Mouse (Mus musculus): ENCODE data around the gene Cd5l. TPM values are rescaled to one million over a fixed set of nuclear protein-coding genes. Genes with fewer than 3 reads are reported as not detected.

Cd5l gene
- total RNA-seq, 2 experiments from 2014 or later, result 18.9 to 34.0 TPM

GRCm38 (mm10) chr3:87399906-87400305 is 42.2 kb downstream of the Cd5l start:
- ATAC-seq (replicated peaks; ENCODE audit: low FRiP score, poor library complexity, severe bottlenecking), result no peak

GRCm38 (mm10) chr3:87401321-87401720 is 43.6 kb downstream of the Cd5l start:
- ATAC-seq (replicated peaks; ENCODE audit: low FRiP score, poor library complexity, severe bottlenecking), result no peak

DNA sequence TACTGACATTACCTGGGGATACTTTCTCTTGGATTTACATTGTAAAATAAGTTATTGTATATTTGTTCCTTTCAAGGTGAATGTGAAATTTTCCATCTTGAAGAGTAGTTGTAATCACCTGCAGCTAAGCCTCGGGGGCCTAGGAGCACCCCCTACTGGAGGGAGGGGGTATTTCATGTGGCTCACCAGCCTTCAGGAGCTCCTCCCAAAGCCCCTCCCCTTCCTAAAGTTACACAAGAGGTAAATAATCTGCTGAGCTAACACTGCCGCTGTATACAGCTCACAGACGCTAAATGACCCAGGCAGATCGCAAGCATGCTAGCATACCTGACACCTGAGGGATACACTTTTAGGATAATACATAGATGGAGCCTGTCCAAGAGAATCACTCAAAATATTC is 50.5 kb downstream of the Cd5l start:
- ATAC-seq (replicated peaks; ENCODE audit: low FRiP score, poor library complexity, severe bottlenecking), result no peak; the same call in 1 of the 2 replicates

DNA sequence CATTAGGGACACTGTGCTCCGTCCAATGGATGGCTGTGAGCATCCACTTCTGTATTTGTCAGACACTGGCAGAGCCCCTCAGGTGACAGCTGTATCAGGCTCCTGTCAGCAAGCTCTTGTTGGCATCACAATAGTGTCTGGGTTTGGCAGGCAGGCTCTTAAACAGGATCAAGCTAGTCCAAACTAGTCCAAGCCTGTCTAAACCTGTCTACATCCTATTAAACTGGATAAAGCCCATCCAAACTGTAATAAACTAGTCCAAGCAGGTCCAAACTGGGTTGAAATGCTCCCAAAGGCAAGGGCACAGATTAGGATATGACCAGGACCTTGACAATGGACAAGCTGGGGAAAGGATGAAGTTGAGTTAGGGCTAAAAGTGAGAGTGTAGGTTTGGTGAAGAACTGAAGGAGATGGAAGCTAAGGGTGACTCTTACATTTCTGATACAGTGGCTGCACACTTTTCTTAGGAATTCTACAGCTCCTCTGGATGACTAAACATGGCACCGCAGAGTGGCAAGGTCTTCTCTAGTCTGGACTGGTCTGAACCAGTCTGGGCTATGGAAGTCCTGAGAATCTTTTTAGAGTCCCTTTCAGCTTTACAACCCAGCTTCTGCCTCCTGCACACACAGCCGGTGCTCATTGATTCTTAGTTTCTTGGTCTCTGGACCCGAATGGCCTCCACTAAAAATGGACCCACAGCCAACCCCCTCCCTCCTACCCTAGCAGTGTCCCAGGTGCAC is 51.7 kb downstream of the Cd5l start:
- ATAC-seq (replicated peaks; ENCODE audit: low FRiP score, poor library complexity, severe bottlenecking), result no peak

DNA sequence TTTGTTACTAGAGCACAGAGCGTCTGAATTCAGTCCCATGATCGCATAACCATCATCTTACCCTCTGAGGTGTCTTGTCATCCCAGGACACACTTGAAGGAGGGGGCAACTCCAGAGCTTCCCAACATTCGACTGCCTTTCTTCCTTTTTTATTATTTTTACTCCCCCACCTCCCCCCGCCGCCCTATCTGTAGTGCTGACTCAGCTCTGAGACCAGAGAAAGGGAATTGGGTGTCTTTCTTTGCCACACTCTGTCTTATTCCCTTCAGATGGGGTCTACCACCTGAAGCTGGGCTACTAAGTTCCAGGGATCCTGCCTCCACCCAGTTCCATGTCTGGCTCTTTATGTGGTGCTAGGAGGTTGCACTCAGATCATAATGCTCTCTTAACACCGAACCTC is 52.9 kb downstream of the Cd5l start:
- no peak for ATAC-seq (replicated peaks; ENCODE audit: low FRiP score, poor library complexity, severe bottlenecking)

DNA sequence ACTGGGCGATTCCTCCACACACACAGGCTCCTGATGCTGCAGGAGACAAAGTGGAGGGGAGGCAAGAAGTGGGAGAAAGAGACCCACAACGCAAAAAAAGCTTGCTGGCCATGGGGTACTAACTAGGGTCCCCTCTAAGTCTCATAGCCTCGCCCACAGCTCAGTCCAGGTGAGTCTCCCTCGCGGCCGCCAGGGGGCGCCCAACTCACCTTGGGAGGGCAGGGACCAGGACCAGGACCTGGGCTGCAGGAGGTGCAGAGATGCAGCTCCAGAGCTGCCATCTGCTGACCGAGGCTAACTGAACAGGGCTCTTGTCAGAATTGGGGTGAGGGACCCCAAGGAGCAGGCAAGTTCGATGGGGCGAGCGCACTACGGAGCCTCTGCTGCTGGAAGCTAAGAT is 53.5 kb downstream of the Cd5l start:
- peak; percentile 63 for ATAC-seq (replicated peaks; ENCODE audit: low FRiP score, poor library complexity, severe bottlenecking)

- ATAC-seq (replicated peaks; ENCODE audit: low FRiP score, poor library complexity, severe bottlenecking), result no peak
Measured at GRCm38 (mm10) chr3:87420645-87421044, 63.0 kb downstream of the Cd5l start.

Other genes starting within 250 kb of the Cd5l start
- gene Kirrel, start 183.1 kb upstream of the Cd5l start, total RNA-seq (2015; ENCODE audit: low replicate concordance), result not detected in 2 replicates
- not detected in 2 replicates for gene Kirrel, start 183.1 kb upstream of the Cd5l start, total RNA-seq (2017; ENCODE audit: low replicate concordance)
- not detected in 2 replicates for gene Fcrls, start 94.1 kb upstream of the Cd5l start, total RNA-seq (2015; ENCODE audit: low replicate concordance)
- not detected in 2 replicates for gene Fcrls, start 94.1 kb upstream of the Cd5l start, total RNA-seq (2017; ENCODE audit: low replicate concordance)
- gene Fcrl1, start 18.5 kb downstream of the Cd5l start, total RNA-seq (2015; ENCODE audit: low replicate concordance), result 5.0 and 9.7 TPM in 2 replicates
- gene Fcrl1, start 18.5 kb downstream of the Cd5l start, total RNA-seq (2017; ENCODE audit: low replicate concordance), result 0.08 and 0.64 TPM in 2 replicates
- 1.1 TPM in 1 of 2 replicates, not detected in the other for gene Fcrl5, start 77.9 kb downstream of the Cd5l start, total RNA-seq (2015; ENCODE audit: low replicate concordance)
- 0.08 TPM in 1 of 2 replicates, not detected in the other for gene Fcrl5, start 77.9 kb downstream of the Cd5l start, total RNA-seq (2017; ENCODE audit: low replicate concordance)
- gene Etv3, start 167.5 kb downstream of the Cd5l start, total RNA-seq (2015; ENCODE audit: low replicate concordance), result 3.2 and 4.6 TPM in 2 replicates
- 1.1 and 4.5 TPM in 2 replicates for gene Etv3, start 167.5 kb downstream of the Cd5l start, total RNA-seq (2017; ENCODE audit: low replicate concordance)

Data from erythroid progenitor cell, adult 5-6 weeks (primary cell).